Mouse (Mus musculus): ENCODE measurements at regions not wholly inside any gene's neighbourhood (a gene's known extent, or its start where the extent isn't known, plus 50 kb on each side); places are given as distances from the start of the nearest gene placed in this dataset.

GRCm38 (mm10) chr13:102595602-102596001 lies 97.8 kb upstream of the Cd180 start:
- no peak for TF ChIP-seq CTCF (IDR thresholded peaks at IDR 0.05)
- intact Hi-C loops (cut with DNase I) = no loop called here
- DNase-seq (ENCODE audit: extremely low spot score in 1 of 2, low spot score in 2 of 2) = peak in 1 of 2 experiments; percentile 33
- Histone ChIP-seq H3K4me3 (no peak overlapping the region), H3K27ac (peak overlapping the region; percentile 73)

GRCm38 (mm10) chr13:102596101-102596500 lies 97.3 kb upstream of the Cd180 start:
- TF ChIP-seq CTCF (IDR thresholded peaks at IDR 0.05) = no peak
- DNase-seq (ENCODE audit: extremely low spot score in 1 of 2, low spot score in 2 of 2) = no peak
- Histone ChIP-seq H3K4me3 (no peak overlapping the region), H3K27ac (peak overlapping the region; percentile 73)
- intact Hi-C loops (cut with DNase I) = no loop called here

- Histone ChIP-seq H3K27ac (no peak overlapping the region), H3K4me3 (no peak overlapping the region)
- DNase-seq (ENCODE audit: extremely low spot score in 1 of 2, low spot score in 2 of 2) = no peak
- no peak for TF ChIP-seq CTCF (IDR thresholded peaks at IDR 0.05)
- intact Hi-C loops (cut with DNase I) = no loop called here
Observed at GRCm38 (mm10) chr13:102598181-102598580, 95.2 kb upstream of the Cd180 start.

GRCm38 (mm10) chr13:102599602-102600001 lies 93.8 kb upstream of the Cd180 start:
- H3K27ac ChIP-seq = peak overlapping the region; percentile 28; the same call in 1 of the 2 replicates
- intact Hi-C loops (cut with DNase I) = no loop called here
- TF ChIP-seq CTCF (IDR thresholded peaks at IDR 0.05) = no peak
- no peak for DNase-seq (ENCODE audit: extremely low spot score in 1 of 2, low spot score in 2 of 2)
- no peak overlapping the region for H3K4me3 ChIP-seq

GRCm38 (mm10) chr13:102600026-102600425 lies 93.3 kb upstream of the Cd180 start:
- intact Hi-C loops (cut with DNase I) = no loop called here
- no peak for TF ChIP-seq CTCF (IDR thresholded peaks at IDR 0.05)
- no peak for DNase-seq (ENCODE audit: extremely low spot score in 1 of 2, low spot score in 2 of 2)
- Histone ChIP-seq H3K4me3 (no peak overlapping the region), H3K27ac (0 out of 2 replicates have a peak overlapping the region, but pooled peaks have one; percentile 28)

- intact Hi-C loops (cut with DNase I) = no loop called here
- H3K27ac ChIP-seq = peak overlapping the region; percentile 51; the same call in 1 of the 2 replicates
- H3K4me3 ChIP-seq = no peak overlapping the region
- DNase-seq (ENCODE audit: extremely low spot score in 1 of 2, low spot score in 2 of 2) = no peak
- TF ChIP-seq CTCF (IDR thresholded peaks at IDR 0.05) = no peak
Observed at GRCm38 (mm10) chr13:102624461-102624860, 68.9 kb upstream of the Cd180 start.

GRCm38 (mm10) chr13:102625171-102625835 lies 68.1 kb upstream of the Cd180 start:
- intact Hi-C loops (cut with DNase I) = no loop called here
- no peak for TF ChIP-seq CTCF (IDR thresholded peaks at IDR 0.05)
- H3K4me3 ChIP-seq = no peak overlapping the region
- peak; percentile 18 to 49 for DNase-seq (ENCODE audit: extremely low spot score in 1 of 2, low spot score in 2 of 2)
- peak overlapping the region; percentile 68; the same call in 1 of the 2 replicates for H3K27ac ChIP-seq

GRCm38 (mm10) chr13:102625836-102626340 lies 67.5 kb upstream of the Cd180 start:
- Histone ChIP-seq H3K27ac (peak overlapping the region; percentile 68), H3K4me3 (no peak overlapping the region)
- intact Hi-C loops (cut with DNase I) = no loop called here
- DNase-seq (ENCODE audit: extremely low spot score in 1 of 2, low spot score in 2 of 2) = no peak
- no peak for TF ChIP-seq CTCF (IDR thresholded peaks at IDR 0.05)

- intact Hi-C loops (cut with DNase I) = no loop called here
Observed at GRCm38 (mm10) chr13:102627786-102628185, 65.6 kb upstream of the Cd180 start.

GRCm38 (mm10) chr13:102629176-102629575 lies 64.2 kb upstream of the Cd180 start:
- intact Hi-C loops (cut with DNase I) = no loop called here
- TF ChIP-seq CTCF (IDR thresholded peaks at IDR 0.05) = no peak
- DNase-seq (ENCODE audit: extremely low spot score in 1 of 2, low spot score in 2 of 2) = no peak
- no peak overlapping the region for H3K4me3 ChIP-seq
- no peak overlapping the region for H3K27ac ChIP-seq

More at GRCm38 (mm10) chr13:102627786-102628185, 65.6 kb upstream of the Cd180 start:
- DNase-seq (ENCODE audit: extremely low spot score in 1 of 2, low spot score in 2 of 2) = no peak
- no peak for TF ChIP-seq CTCF (IDR thresholded peaks at IDR 0.05)
- no peak overlapping the region for H3K27ac ChIP-seq
- H3K4me3 ChIP-seq = no peak overlapping the region

GRCm38 (mm10) chr13:102634236-102634957 lies 59.0 kb upstream of the Cd180 start:
- no peak overlapping the region for H3K4me3 ChIP-seq
- intact Hi-C loops (cut with DNase I) = no loop called here
- TF ChIP-seq CTCF (IDR thresholded peaks at IDR 0.05) = no peak

GRCm38 (mm10) chr13:102636032-102636431 lies 57.3 kb upstream of the Cd180 start:
- no peak overlapping the region for H3K27ac ChIP-seq
- intact Hi-C loops (cut with DNase I) = no loop called here
- H3K4me3 ChIP-seq = no peak overlapping the region
- no peak for DNase-seq (ENCODE audit: extremely low spot score in 1 of 2, low spot score in 2 of 2)
- TF ChIP-seq CTCF (IDR thresholded peaks at IDR 0.05) = no peak

More at GRCm38 (mm10) chr13:102634236-102634957, 59.0 kb upstream of the Cd180 start:
- no peak for DNase-seq (ENCODE audit: extremely low spot score in 1 of 2, low spot score in 2 of 2)
- H3K27ac ChIP-seq = no peak overlapping the region

Data from left cerebral cortex, adult 2 months (tissue).